Mouse (Mus musculus): ENCODE results near the gene Zfp663. TPM values are rescaled to one million over a fixed set of nuclear protein-coding genes. Genes with fewer than 3 reads are reported as not detected.

The Zfp663 gene
- polyA plus RNA-seq, 2 experiments = 0.03 to 0.08 TPM

GRCm38 (mm10) chr2:165371066-165371465 is 2.5 kb upstream of the Zfp663 start:
- Histone ChIP-seq H3K36me3 (replicated peaks; ENCODE audit: control insufficient read depth, insufficient read depth, low read depth) (no peaks in the 10 kb centered on the region), H3K4me1 (replicated peaks; ENCODE audit: control insufficient read depth in 2 of 2, insufficient read depth in 2 of 2, low read length in 1 of 2) (peaks cover 0 to 6% of the 10 kb centered on the region in 2 experiments; a peak in 1 of 4 replicates), H3K9ac (replicated peaks) (no peak overlapping the region), H3K4me3 (ENCODE audit: insufficient read depth in 1 of 2, low read depth in 2 of 2, low read length in 2 of 2) (no peak overlapping the region), H3K4me2 (ENCODE audit: low read depth) (no peak overlapping the region), H3K9me3 (ENCODE audit: control insufficient read depth, low read length) (no peaks in the 10 kb centered on the region), H3K27me3 (ENCODE audit: control insufficient read depth, insufficient read depth, low read length) (peaks cover 5% of the 10 kb centered on the region), H3K27ac (no peak overlapping the region)
- 17% methylated on average over 3 of the region's 3 CpGs for WGBS (ENCODE audit: insufficient replicate concordance)
- DNase-seq (ENCODE audit: low read depth in 3 of 3, low spot score in 3 of 3) = no peak
- no peak for ATAC-seq (ENCODE audit: insufficient read depth)
- TF ChIP-seq EP300 (IDR thresholded peaks at IDR 0.05; ENCODE audit: low read depth) (no peak), CTCF (IDR thresholded peaks at IDR 0.05; ENCODE audit: low read depth) (no peak)

- Histone ChIP-seq H3K36me3 (replicated peaks; ENCODE audit: control insufficient read depth, insufficient read depth, low read depth) (no peaks in the 10 kb centered on the region), H3K9me3 (ENCODE audit: control insufficient read depth, low read length) (no peaks in the 10 kb centered on the region), H3K9ac (replicated peaks) (no peak overlapping the region), H3K4me2 (ENCODE audit: low read depth) (no peak overlapping the region), H3K27ac (no peak overlapping the region), H3K4me3 (ENCODE audit: insufficient read depth in 1 of 2, low read depth in 2 of 2, low read length in 2 of 2) (no peak overlapping the region), H3K27me3 (ENCODE audit: control insufficient read depth, insufficient read depth, low read length) (peaks cover 5% of the 10 kb centered on the region), H3K4me1 (replicated peaks; ENCODE audit: control insufficient read depth in 2 of 2, insufficient read depth in 2 of 2, low read length in 1 of 2) (0 out of 4 replicates have a peak, but pooled peaks cover 0 to 6% of the 10 kb centered on the region in 2 experiments)
- ATAC-seq (ENCODE audit: insufficient read depth) = no peak
- no peak for DNase-seq (ENCODE audit: low read depth in 3 of 3, low spot score in 3 of 3)
- 31% methylated on average over 3 of the region's 3 CpGs for WGBS (ENCODE audit: insufficient replicate concordance)
- no peak for TF ChIP-seq EP300 (IDR thresholded peaks at IDR 0.05; ENCODE audit: low read depth)
These were observed 1.8 kb upstream of the Zfp663 start for GRCm38 (mm10) chr2:165370348-165370747.

DNA sequence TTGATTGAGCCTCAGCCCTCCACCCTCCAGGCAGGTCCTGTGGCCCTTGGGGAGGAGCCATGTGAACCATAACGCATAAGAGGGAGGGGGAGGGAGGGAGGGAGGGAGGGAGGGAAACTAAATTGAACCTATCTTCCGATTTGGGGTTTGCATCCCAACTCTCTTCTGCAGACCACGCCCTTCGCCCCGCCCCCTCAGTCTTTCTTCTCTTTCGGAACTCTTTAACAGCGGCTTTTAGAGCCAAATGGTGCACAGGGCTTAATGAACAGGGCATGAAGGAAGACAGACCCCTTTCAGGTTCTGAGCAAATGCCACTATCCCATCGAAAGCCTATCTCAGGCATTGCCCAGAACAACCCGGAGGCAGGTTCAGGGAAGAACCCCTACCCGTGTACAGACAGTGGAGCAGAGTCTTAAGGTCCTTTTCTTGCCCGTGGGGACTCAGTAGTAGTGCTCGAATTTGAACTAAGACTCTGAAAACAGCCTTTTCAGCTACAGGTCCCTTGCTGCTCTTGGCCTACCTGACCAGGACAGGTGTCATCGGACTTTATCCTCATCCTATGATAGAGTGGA is 575 bp downstream of the Zfp663 start:
- Histone ChIP-seq H3K27me3 (ENCODE audit: control insufficient read depth, insufficient read depth, low read length) (peaks cover 5% of the 10 kb centered on the region), H3K4me2 (ENCODE audit: low read depth) (peak overlapping the region; percentile 32), H3K9me3 (ENCODE audit: control insufficient read depth, low read length) (no peaks in the 10 kb centered on the region), H3K9ac (replicated peaks) (no peak overlapping the region), H3K4me3 (ENCODE audit: insufficient read depth in 1 of 2, low read depth in 2 of 2, low read length in 2 of 2) (no peak overlapping the region), H3K36me3 (replicated peaks; ENCODE audit: control insufficient read depth, insufficient read depth, low read depth) (no peaks in the 10 kb centered on the region), H3K27ac (no peak overlapping the region), H3K4me1 (replicated peaks; ENCODE audit: control insufficient read depth in 2 of 2, insufficient read depth in 2 of 2, low read length in 1 of 2) (0 out of 4 replicates have a peak, but pooled peaks cover 0 to 6% of the 10 kb centered on the region in 2 experiments)
- ATAC-seq (ENCODE audit: insufficient read depth) (no peak), DNase-seq (ENCODE audit: low read depth in 3 of 3, low spot score in 3 of 3) (no peak)
- 4% methylated on average over 13 of the region's 13 CpGs for WGBS (ENCODE audit: insufficient replicate concordance)
- TF ChIP-seq CTCF (IDR thresholded peaks at IDR 0.05; ENCODE audit: low read depth) (no peak), EP300 (IDR thresholded peaks at IDR 0.05; ENCODE audit: low read depth) (no peak)

GRCm38 (mm10) chr2:165367047-165367520 is 1.4 kb downstream of the Zfp663 start:
- DNase-seq (ENCODE audit: low read depth in 3 of 3, low spot score in 3 of 3) = peak in 1 of 3 experiments; percentile 17
- 5% methylated on average over 6 of the region's 8 CpGs for WGBS (ENCODE audit: insufficient replicate concordance)
- Histone ChIP-seq H3K36me3 (replicated peaks; ENCODE audit: control insufficient read depth, insufficient read depth, low read depth) (no peaks in the 10 kb centered on the region), H3K4me3 (ENCODE audit: insufficient read depth in 1 of 2, low read depth in 2 of 2, low read length in 2 of 2) (no peak overlapping the region), H3K4me2 (ENCODE audit: low read depth) (no peak overlapping the region), H3K27me3 (ENCODE audit: control insufficient read depth, insufficient read depth, low read length) (peaks cover 5% of the 10 kb centered on the region), H3K9me3 (ENCODE audit: control insufficient read depth, low read length) (no peaks in the 10 kb centered on the region), H3K27ac (no peak overlapping the region), H3K4me1 (replicated peaks; ENCODE audit: control insufficient read depth in 2 of 2, insufficient read depth in 2 of 2, low read length in 1 of 2) (0 out of 4 replicates have a peak, but pooled peaks cover 0 to 6% of the 10 kb centered on the region in 2 experiments), H3K9ac (replicated peaks) (no peak overlapping the region)
- no peak for TF ChIP-seq CTCF (IDR thresholded peaks at IDR 0.05; ENCODE audit: low read depth)
- ATAC-seq (ENCODE audit: insufficient read depth) = peak; percentile 39; the same call in 1 of the 2 replicates

DNA sequence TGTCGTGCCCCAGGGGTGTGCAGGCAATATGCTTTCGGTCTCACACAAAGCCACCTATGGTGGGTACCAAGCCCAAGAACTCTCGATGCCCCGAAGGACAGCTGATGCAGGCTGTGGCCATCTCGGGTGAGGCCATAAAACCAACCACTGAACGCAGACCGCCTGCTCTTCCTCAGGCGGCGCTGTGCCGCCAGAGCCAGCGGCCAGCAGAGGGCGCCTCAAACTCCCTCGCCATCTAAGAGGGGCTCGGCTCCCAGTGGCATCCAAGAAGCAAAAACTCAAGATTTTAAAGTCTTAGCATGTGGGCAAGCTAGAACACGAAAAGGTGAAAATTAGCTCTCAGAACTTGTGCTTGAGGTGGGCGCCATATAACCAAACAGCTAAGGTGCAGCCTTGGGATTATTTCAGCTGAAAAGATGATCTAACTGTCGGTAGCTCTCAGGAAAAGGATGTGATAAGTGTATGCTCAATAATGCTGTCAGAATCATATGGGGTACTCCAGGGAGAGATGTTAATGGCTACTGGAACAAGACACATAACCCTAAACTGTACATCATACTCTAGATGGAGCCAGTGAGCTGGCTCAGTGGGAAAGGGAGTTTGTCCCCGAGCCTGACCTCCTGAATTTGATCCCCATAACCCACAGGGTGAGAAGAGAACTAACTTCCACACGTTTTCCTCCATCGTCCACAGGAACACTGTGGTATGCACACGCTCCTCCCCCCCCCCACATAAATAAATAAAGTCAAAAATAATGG is 4.0 kb downstream of the Zfp663 start:
- H3K9me3 ChIP-seq (ENCODE audit: control insufficient read depth, low read length) = no peaks in the 10 kb centered on the region
- no peak overlapping the region for H3K27ac ChIP-seq
- no peak overlapping the region for H3K4me3 ChIP-seq (ENCODE audit: insufficient read depth in 1 of 2, low read depth in 2 of 2, low read length in 2 of 2)
- WGBS (ENCODE audit: insufficient replicate concordance) = 9% methylated on average over 21 of the region's 21 CpGs
- H3K27me3 ChIP-seq (ENCODE audit: control insufficient read depth, insufficient read depth, low read length) = peaks cover 5% of the 10 kb centered on the region
- 0 out of 4 replicates have a peak, but pooled peaks cover 0 to 6% of the 10 kb centered on the region in 2 experiments for H3K4me1 ChIP-seq (replicated peaks; ENCODE audit: control insufficient read depth in 2 of 2, insufficient read depth in 2 of 2, low read length in 1 of 2)
- ATAC-seq (ENCODE audit: insufficient read depth) (no peak), DNase-seq (ENCODE audit: low read depth in 3 of 3, low spot score in 3 of 3) (no peak)
- H3K36me3 ChIP-seq (replicated peaks; ENCODE audit: control insufficient read depth, insufficient read depth, low read depth) = no peaks in the 10 kb centered on the region
- peak; percentile 85 for TF ChIP-seq CTCF (IDR thresholded peaks at IDR 0.05; ENCODE audit: low read depth)
- TF ChIP-seq EP300 (IDR thresholded peaks at IDR 0.05; ENCODE audit: low read depth) = no peak
- H3K9ac ChIP-seq (replicated peaks) = no peak overlapping the region
- H3K4me2 ChIP-seq (ENCODE audit: low read depth) = no peak overlapping the region

All from liver, embryonic 14.5 days (tissue).